Comparison of ENCODE assay signal across 26 mouse cellular contexts in the genomic region with DNA sequence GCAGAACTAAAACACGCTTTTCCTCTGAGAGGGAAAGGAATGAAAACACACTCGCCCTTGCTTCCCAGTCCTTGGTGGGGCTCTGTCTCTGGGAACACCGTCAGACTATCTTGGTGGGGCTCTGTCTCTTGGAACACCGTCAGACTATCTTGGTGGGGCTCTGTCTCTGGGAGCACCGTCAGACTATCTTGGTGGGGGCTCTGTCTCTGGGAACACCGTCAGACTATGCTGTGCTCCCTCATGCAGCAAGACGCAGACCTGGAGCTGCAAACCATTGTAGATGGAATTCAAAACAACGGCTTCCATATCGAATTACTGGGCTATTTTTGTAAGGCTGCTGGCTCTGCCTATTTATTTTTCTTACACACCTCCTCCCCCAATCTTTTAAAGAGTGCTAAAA. TPM values are rescaled to one million over a fixed set of nuclear protein-coding genes. Genes with fewer than 3 reads are reported as not detected.
DNase-seq lines count a peak whose midpoint lies in the region; ATAC-seq and TF ChIP-seq lines count a peak whose summit lies in the region.
"Had no signal": no experiment of that assay in that cellular context is flagged by ENCODE, and none has a peak within 500 bp of the region (broad histone marks: within the 10 kb centered on the region; RNA-seq: fewer than 3 reads in every experiment).

No protein-coding gene starts in this region.

- peak overlapping the region; percentile 38 for H3K27ac ChIP-seq in heart, embryonic 15.5 days
- peak overlapping the region; percentile 23; the same call in 1 of the 2 replicates for H3K27ac ChIP-seq in kidney, embryonic 16.5 days (ENCODE audit: low read length)
- H3K27ac ChIP-seq: forebrain, embryonic 13.5 days; heart, embryonic 10.5 days; hindbrain, postnatal 0 days; midbrain, embryonic 15.5 days; neural tube, embryonic 15.5 days had no signal

- no peak for ATAC-seq in heart, embryonic 15.5 days (replicated peaks; ENCODE audit: insufficient number of reproducible peaks, insufficient read depth, low FRiP score, low read depth)
- ATAC-seq in kidney, embryonic 16.5 days (ENCODE audit: low FRiP score, low TSS enrichment), result peak; percentile 52; the same call in 1 of the 2 replicates
- ATAC-seq: CD4-positive, CD25-positive, alpha-beta regulatory T cell, adult 4 months; forebrain, embryonic 13.5 days; hindbrain, postnatal 0 days; midbrain, embryonic 15.5 days; Patski had no signal

- DNase-seq in embryo, embryonic 11 days, result peak; percentile 18
- no peak for DNase-seq in embryo, embryonic 10 days (ENCODE audit: low spot score)
- DNase-seq in heart, postnatal 36 days, result no peak
- DNase-seq in kidney, postnatal 10 days, result no peak
- no peak for DNase-seq in adrenal gland, postnatal 14 days
- DNase-seq: adrenal gland, adult 8-10 months; cerebellum, adult 9-11 months; gastrocnemius, postnatal 10 days; kidney, postnatal 14 days; left cerebral cortex, postnatal 4 days; lung, adult 18-20 months; lung, postnatal 36 days; retina, postnatal 1 day; thymus, postnatal 14 days had no signal

- peaks cover 18% of the 10 kb centered on the region for H3K4me1 ChIP-seq in heart, embryonic 15.5 days (replicated peaks)
- H3K4me1 ChIP-seq in kidney, embryonic 16.5 days (ENCODE audit: insufficient read depth, low read length), result peaks cover 24% of the 10 kb centered on the region
- H3K4me1 ChIP-seq: forebrain, embryonic 13.5 days; midbrain, embryonic 15.5 days; neural tube, embryonic 15.5 days had no signal

- H3K27me3 ChIP-seq in heart, embryonic 15.5 days, result no peaks in the 10 kb centered on the region
- H3K27me3 ChIP-seq in kidney, embryonic 16.5 days (ENCODE audit: insufficient read depth, low read length), result no peaks in the 10 kb centered on the region
- H3K27me3 ChIP-seq in myocyte (ENCODE audit: control insufficient read depth, insufficient read depth, insufficient read length), result no peaks in the 10 kb centered on the region
- H3K27me3 ChIP-seq: forebrain, embryonic 13.5 days; midbrain, embryonic 15.5 days; neural tube, embryonic 15.5 days had no signal

- H3K36me3 ChIP-seq in heart, embryonic 15.5 days, result no peaks in the 10 kb centered on the region
- H3K36me3 ChIP-seq in kidney, embryonic 16.5 days (ENCODE audit: insufficient read depth, low read length), result no peaks in the 10 kb centered on the region
- H3K36me3 ChIP-seq in myocyte (ENCODE audit: control insufficient read depth, insufficient read depth), result no peaks in the 10 kb centered on the region
- H3K36me3 ChIP-seq: heart, embryonic 10.5 days; midbrain, embryonic 15.5 days; neural tube, embryonic 15.5 days had no signal

- H3ac ChIP-seq in myocyte (ENCODE audit: control insufficient read depth, insufficient read length), result no peak overlapping the region

- H3K9me3 ChIP-seq in heart, embryonic 15.5 days (replicated peaks), result no peaks in the 10 kb centered on the region
- H3K9me3 ChIP-seq in kidney, embryonic 16.5 days (ENCODE audit: low read length), result no peaks in the 10 kb centered on the region
- H3K9me3 ChIP-seq: forebrain, embryonic 13.5 days; heart, embryonic 10.5 days; midbrain, embryonic 15.5 days; neural tube, embryonic 15.5 days had no signal

- no peaks in the 10 kb centered on the region for H3K79me2 ChIP-seq in myocyte (ENCODE audit: control insufficient read depth, insufficient read depth)

- TF ChIP-seq POLR2A in myocyte (IDR thresholded peaks at IDR 0.05; ENCODE audit: insufficient read length, low read depth), result no peak

- 18% methylated on average over 9 of the region's 9 CpGs for WGBS in heart, embryonic 15.5 days
- 10% methylated on average over 9 of the region's 9 CpGs for WGBS in kidney, embryonic 16.5 days

- H3K9ac ChIP-seq in heart, embryonic 15.5 days, result no peak overlapping the region
- peak overlapping the region; percentile 38; the same call in 1 of the 2 replicates for H3K9ac ChIP-seq in kidney, embryonic 16.5 days (replicated peaks; ENCODE audit: low read length)
- H3K9ac ChIP-seq: forebrain, embryonic 13.5 days; midbrain, embryonic 15.5 days; neural tube, embryonic 15.5 days had no signal

- intact Hi-C loops in heart, postnatal 36 days (cut with DNase I), result loop anchor here (5.0 kb wide), 2 partner anchors 42 to 277 kb away; no protein-coding TSS in a partner anchor

- H3K4me2 ChIP-seq in heart, embryonic 15.5 days, result peak overlapping the region; percentile 17; the same call in 1 of the 2 replicates
- H3K4me2 ChIP-seq in kidney, embryonic 16.5 days (replicated peaks; ENCODE audit: low read depth, low read length), result peak overlapping the region; percentile 44
- H3K4me2 ChIP-seq in myocyte (ENCODE audit: low read depth), result peak overlapping the region; percentile 69
- H3K4me2 ChIP-seq: forebrain, embryonic 13.5 days; liver, embryonic 11.5 days; midbrain, embryonic 15.5 days; neural tube, embryonic 15.5 days had no signal

- no peak overlapping the region for H3K4me3 ChIP-seq in heart, embryonic 15.5 days
- peak overlapping the region; percentile 17; the same call in 1 of the 2 replicates for H3K4me3 ChIP-seq in kidney, embryonic 16.5 days (ENCODE audit: low read length)
- no peak overlapping the region for H3K4me3 ChIP-seq in myocyte
- H3K4me3 ChIP-seq: erythroblast, embryonic 14.5 days; forebrain, embryonic 13.5 days; heart, embryonic 10.5 days; midbrain, embryonic 15.5 days; neural tube, embryonic 15.5 days had no signal

TF ChIP-seq in myocyte, 11 proteins besides CTCF, POLR2A, EP300 and RAD21:
- TF ChIP-seq MAX (IDR thresholded peaks at IDR 0.05; ENCODE audit: low read depth) (no peak), USF1 (IDR thresholded peaks at IDR 0.05; ENCODE audit: low read depth) (no peak), E2F4 (IDR thresholded peaks at IDR 0.05; ENCODE audit: insufficient read depth) (no peak), MYOG (IDR thresholded peaks at IDR 0.05; ENCODE audit: control insufficient read depth in 1 of 3, insufficient read depth in 1 of 3, insufficient read length in 2 of 3, low read depth in 2 of 3) (no peak), POLR2AphosphoS2 (IDR thresholded peaks at IDR 0.05; ENCODE audit: insufficient read length, low read depth) (no peak)
TF ChIP-seq in myocyte: peak in this region for 0.

RNA-seq across cellular contexts. Expression of gene Slc9a2, which starts 20.9 kb away (rescaled TPM):
- 0.37 and 0.67 TPM in 2 replicates for polyA plus RNA-seq in heart, embryonic 15.5 days (2015; fragmentation: Nextera tagmentation; extraction: Ambion mirVana)
- total RNA-seq in heart, postnatal 36 days (2021), result 1 to 10 TPM; 1.2 to 1.7 TPM
- polyA plus RNA-seq in kidney, embryonic 16.5 days (2015; fragmentation: Nextera tagmentation; extraction: Ambion mirVana), result 2.7 and 2.8 TPM in 2 replicates
- 2.4 TPM for polyA plus RNA-seq in myocyte (2012; fragmentation: generic; extraction: Trizol)
- not detected in 2 replicates for total RNA-seq in adrenal gland, postnatal 14 days (2021)
- polyA plus RNA-seq: CD4-positive, CD25-positive, alpha-beta regulatory T cell, adult 4 months; erythroblast, embryonic 14.5 days; liver, embryonic 11.5 days had no signal

Comparison
In these comparisons a context has a peak if more than half of its experiments do, and no peak if none do; other contexts are left out.
1. H3K4me2 ChIP-seq: peak in every context shown above with its lines; median percentile 69 in myocyte; 44 in kidney, embryonic 16.5 days; 17 in heart, embryonic 15.5 days.